Mouse (Mus musculus) retina, postnatal 7 days (tissue): ENCODE data around the gene Cacna2d2.
"Not testable (repeated sequence)": the region's sequence is repeated elsewhere in the genome, so short reads cannot be mapped to it uniquely, and the experiment has no call there.

Experiments used
- DNase-seq: peaks from one replicate; pipeline ENCODE4 v3.0.0-alpha.2; 2012; ENCODE audit warnings: low read depth, low spot score

The Cacna2d2 gene

DNA sequence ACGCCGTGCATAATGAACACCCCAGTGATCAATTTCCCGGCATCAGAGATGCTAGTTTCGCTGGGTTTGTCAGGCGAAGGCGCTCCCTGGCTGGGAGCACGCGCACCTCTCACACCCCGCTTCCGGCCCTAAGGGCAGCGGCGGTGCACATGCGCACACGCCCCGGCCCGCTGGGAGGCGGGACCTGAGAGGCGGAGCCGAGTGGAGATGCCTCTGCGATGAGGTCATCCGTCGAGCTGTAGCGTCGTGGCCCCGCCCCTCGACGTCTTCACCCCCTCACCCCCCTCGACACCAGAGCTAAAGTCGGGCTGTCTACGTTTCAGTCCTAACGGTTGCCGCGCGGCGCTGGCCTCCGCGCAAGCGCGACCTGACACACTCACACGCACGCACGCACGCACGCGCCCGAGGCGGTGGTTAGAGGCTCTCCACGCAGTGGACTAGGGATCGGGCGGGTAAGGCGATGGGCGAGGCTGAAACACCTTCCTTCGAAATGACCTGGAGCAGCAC, 155.0 kb downstream of the Cacna2d2 start:
- peak; percentile 97 for DNase-seq

GRCm38 (mm10) chr9:107555031-107555457, 155.6 kb downstream of the Cacna2d2 start:
- no peak for DNase-seq

GRCm38 (mm10) chr9:107555701-107556100, 156.3 kb downstream of the Cacna2d2 start:
- DNase-seq = no peak

GRCm38 (mm10) chr9:107556346-107556745, 156.9 kb downstream of the Cacna2d2 start:
- no peak for DNase-seq

DNA sequence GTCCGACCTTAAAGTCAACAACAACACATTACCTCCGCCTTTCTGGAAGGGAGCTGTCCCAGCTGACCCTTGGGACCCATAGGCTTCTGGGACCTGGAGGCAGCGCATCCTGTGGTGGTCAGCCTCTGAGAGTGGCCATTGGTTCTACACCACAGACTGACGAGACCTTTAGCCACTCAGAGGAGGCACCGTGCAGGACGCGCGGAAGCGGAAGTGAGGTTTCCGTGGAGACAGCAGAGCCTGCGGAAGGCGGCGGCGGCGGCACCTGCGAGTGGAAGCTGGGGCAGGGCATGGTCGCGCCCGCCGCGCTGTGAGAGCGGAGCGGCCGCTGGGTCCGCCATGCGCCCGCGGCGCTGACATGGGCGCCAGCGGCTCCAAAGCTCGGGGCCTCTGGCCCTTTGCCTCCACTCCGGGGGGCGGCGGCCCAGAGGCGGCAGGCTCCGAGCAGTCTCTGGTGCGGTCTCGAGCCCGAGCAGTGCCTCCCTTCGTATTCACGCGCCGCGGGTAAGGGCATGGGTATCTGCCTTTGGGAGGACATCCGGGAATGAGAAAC, 163.7 kb downstream of the Cacna2d2 start, which contains the start of gene Tusc2:
Tusc2 (plus strand) TSS at position 227 of the 553 bp plus-strand sequence.
- peak; percentile 91 for DNase-seq

GRCm38 (mm10) chr9:107565556-107565955, 166.1 kb downstream of the Cacna2d2 start:
- DNase-seq = not testable (repeated sequence)

- DNase-seq = no peak
Observed at GRCm38 (mm10) chr9:107566041-107566709, 166.8 kb downstream of the Cacna2d2 start.

GRCm38 (mm10) chr9:107566855-107567254, 167.4 kb downstream of the Cacna2d2 start:
- no peak for DNase-seq

DNA sequence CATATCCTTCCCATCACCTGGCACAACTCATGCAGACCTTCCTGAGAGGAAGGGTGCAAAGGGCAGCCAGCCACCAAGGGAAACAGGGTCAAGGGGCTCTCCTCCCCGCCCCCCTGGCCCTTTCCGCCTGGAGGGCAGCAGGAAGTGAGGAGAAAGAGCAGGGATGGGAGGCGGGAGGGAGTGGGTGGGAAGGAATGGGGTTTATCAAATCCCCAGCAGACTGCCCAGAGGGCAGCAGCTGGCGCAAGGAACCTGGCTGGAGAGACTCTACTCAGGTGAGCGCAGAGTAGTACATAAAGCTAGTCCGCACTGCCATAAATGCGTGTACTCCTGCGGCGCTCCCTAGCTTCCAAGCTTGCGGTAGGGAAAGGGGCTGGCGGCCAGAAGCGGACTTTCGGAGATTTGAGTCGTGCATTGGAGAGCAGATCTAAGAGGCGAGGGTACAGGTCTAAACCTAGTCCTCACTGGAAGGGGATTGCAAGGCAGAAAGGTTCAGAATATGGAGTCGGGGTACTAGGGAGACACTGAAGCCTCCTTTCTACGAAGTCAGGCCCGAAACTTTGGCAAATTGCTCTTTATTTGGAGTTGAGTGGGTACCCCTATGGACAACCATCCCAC, 168.4 kb downstream of the Cacna2d2 start, which contains the start of gene Hyal2:
Hyal2 (plus strand) TSS at position 244 of the 618 bp plus-strand sequence.
- DNase-seq = no peak

- peak; percentile 77 for DNase-seq
Observed at GRCm38 (mm10) chr9:107568331-107569261, 169.2 kb downstream of the Cacna2d2 start.

- DNase-seq = no peak
Observed at GRCm38 (mm10) chr9:107569270-107569669, 169.9 kb downstream of the Cacna2d2 start.

GRCm38 (mm10) chr9:107570016-107570415, 170.6 kb downstream of the Cacna2d2 start:
- DNase-seq = no peak

DNA sequence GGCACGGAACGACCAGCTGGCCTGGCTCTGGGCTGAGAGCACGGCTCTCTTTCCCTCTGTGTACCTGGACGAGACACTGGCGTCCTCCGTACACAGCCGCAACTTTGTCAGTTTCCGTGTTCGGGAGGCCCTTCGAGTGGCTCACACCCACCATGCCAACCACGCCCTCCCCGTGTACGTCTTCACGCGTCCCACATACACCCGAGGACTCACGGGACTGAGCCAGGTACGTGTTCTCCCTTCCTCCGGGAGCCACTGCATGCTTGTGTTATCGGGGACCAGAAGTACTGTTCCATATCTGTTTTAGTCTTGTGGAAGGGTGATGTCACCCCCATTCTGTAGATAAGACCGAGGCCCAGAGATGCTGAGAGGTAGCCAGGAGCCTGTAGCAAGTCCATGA, 171.4 kb downstream of the Cacna2d2 start:
- DNase-seq = no peak

GRCm38 (mm10) chr9:107571534-107572326, 172.3 kb downstream of the Cacna2d2 start:
- DNase-seq = no peak

DNA sequence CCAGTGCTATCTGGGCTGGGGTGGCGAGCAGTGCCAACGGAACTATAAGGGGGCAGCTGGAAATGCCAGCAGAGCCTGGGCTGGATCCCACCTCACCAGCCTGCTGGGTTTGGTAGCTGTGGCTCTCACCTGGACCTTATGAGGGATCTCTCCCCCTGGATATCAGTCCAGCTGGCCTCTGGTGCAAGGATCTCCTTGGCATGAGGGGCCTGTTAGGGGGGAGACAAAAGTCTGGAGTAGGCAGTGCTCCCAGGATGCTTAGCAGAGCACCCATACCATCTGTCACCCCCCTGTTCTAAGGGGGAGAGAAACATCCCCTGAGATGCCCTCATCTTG, 172.9 kb downstream of the Cacna2d2 start:
- DNase-seq = no peak

GRCm38 (mm10) chr9:107573774-107574173, 174.4 kb downstream of the Cacna2d2 start:
- not testable (repeated sequence) for DNase-seq

DNA sequence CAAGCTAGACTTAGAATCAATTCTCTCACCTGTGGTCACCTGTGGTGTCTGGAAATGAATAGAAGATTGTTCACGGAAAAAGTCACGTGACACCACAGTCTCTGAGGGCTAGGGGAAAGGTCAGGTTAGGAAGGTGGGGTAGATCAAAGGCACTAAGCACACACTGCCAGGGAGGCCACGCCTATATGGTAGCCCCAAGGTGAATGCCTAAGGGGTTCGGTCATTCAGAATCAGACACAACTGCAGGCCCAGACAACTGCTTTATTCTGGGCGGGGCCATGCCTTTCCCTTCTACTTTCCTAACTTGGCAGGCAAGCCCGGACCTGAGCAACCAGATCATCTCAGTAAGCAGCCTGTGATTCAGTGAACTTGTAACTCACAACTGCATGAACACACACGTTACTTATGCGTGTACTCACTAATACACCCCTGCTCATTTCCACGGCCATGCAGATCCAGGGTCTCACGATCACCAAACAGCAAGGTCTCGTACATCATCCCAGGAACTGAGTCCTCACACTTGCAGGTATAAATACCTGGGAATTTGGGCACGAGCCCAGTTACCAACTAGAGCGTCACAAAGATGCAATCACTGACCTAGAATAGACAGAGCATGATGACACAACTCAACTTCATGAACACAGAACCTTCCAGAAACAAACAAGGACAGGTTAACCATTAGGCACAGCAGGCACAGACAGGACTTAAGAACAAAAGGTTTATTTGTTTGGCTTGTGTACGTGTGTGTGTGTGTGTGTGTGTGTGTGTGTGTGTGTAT, 176.4 kb downstream of the Cacna2d2 start:
- DNase-seq = no peak

DNA sequence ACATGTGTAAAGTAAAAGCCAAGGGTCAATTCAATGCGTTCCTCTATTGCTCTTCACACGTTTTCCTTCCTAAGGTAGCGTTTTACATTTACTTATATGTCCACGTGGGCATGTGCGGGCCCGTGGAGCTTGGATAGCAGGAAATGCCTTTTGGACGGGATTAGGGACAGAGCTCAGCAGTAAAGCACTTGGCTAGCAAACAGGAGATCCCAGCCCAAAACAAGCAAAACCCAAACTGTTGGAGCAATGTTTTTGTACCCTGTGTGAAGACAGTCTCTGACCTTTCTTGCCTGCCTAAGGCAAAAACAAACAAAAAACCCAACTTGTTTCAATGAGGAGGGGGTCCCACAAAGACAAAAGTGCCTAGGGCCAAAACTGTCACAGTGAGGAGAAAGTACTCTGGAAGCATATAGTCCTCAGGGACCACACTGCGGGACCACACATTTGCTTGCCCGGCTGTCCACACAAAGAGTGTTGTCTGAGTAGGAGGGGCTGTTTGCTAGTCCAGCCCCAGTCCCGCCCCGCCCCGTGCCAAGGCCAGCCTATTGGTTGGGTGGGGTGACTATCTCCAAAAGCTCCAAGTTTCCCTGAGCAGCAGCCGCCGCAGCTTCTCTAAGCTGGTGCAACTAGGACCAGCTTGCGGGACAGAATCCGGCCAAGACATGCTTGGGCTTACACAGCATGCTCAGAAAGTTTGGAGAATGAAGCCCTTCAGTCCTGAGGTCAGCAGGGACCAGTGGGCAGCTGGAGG, 177.1 kb downstream of the Cacna2d2 start, which contains the start of gene Hyal1:
Hyal1 (plus strand) TSS at position 571 of the 751 bp plus-strand sequence.
- no peak for DNase-seq

GRCm38 (mm10) chr9:107577871-107578270, 178.5 kb downstream of the Cacna2d2 start:
- DNase-seq = no peak
